Mouse (Mus musculus): ENCODE results near the gene Rprd2.

DNA sequence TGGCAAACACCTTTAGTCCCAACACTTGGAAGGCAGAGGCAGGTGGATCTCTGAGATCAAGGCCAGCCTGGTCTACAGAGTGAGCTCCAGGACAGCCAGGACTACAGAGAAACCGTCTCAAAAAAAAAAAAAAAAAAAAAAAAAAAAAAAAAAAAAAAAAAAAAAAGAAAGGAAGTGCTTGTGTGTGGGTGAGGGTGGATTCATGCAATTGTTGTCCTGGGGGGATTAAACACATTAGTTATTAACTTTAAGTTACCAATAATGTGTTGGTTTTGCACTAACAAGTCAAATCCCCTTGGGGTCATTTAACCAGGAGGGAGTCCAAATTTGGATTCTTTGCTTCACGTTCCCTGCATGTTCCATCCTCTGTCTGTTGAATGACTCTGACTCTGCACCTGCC is 7.6 kb upstream of the Rprd2 start:
- TF ChIP-seq TCF12 (IDR thresholded peaks at IDR 0.05; ENCODE audit: insufficient read depth, poor library complexity, severe bottlenecking) (no peak), POLR2A (IDR thresholded peaks at IDR 0.05; ENCODE audit: insufficient read length, low read depth) (no peak), E2F4 (IDR thresholded peaks at IDR 0.05; ENCODE audit: insufficient read depth) (no peak), MYOD1 (IDR thresholded peaks at IDR 0.05; ENCODE audit: control insufficient read depth in 1 of 3, insufficient read length in 2 of 3, low read depth in 2 of 3) (no peak)
